Mouse (Mus musculus): ENCODE results near the gene Emb.

GRCm38 (mm10) chr13:117198402-117199083 lies 9.8 kb upstream of the Emb start:
- TF ChIP-seq POLR2A (IDR thresholded peaks at IDR 0.05; ENCODE audit: low read depth, low read length), result no peak
- TF ChIP-seq CTCF (IDR thresholded peaks at IDR 0.05; ENCODE audit: extremely low read depth, insufficient read length, insufficient replicate concordance, low read depth, low read length), result no peak

All from small intestine, adult 2 months (tissue).